Mouse (Mus musculus) erythroid progenitor cell, adult 5-6 weeks (primary cell): ENCODE results near the gene Pprc1. TPM values are rescaled to one million over a fixed set of nuclear protein-coding genes. Genes with fewer than 3 reads are reported as not detected.

Experiments
- ATAC-seq: replicated peaks from 2 replicates; pipeline ENCODE4 v1.8.0; 2016; ENCODE audit warnings: moderate number of reproducible peaks, mild to moderate bottlenecking, moderate TSS enrichment, inconsistent platforms; ENCODE audit not compliant: poor library complexity, low FRiP score, severe bottlenecking
- total RNA-seq, 2 experiments: library from RNA; stranded (forward) in 1 of 2; stranded (reverse) in 1 of 2; fragments of 150-400 nt in 1 of 2; fragments of 186-747, 209-891 nt in 1 of 2; gene quantifications; 2 replicates each; pipeline versions ENCODE4 v1.2.3 to v1.2.4; 2015 to 2017; ENCODE audit warnings: low replicate concordance in 2 of 2

Pprc1 gene
- total RNA-seq (2015; ENCODE audit: low replicate concordance) (69.2 and 76.8 TPM in 2 replicates), total RNA-seq (2017; ENCODE audit: low replicate concordance) (76.5 and 82.0 TPM in 2 replicates)

- no peak for ATAC-seq
These were observed at the start of gene Pprc1 for GRCm38 (mm10) chr19:46044271-46044992. Pprc1 (plus strand) TSS chr19:46044886.

- ATAC-seq, result no peak
These were observed 47.3 kb upstream of the Pprc1 start for GRCm38 (mm10) chr19:45997365-45997764.

GRCm38 (mm10) chr19:45997785-45998693 lies 46.6 kb upstream of the Pprc1 start, which contains the start of gene Armh3:
Armh3 (minus strand) TSS chr19:45998488.
- ATAC-seq, result peak; percentile 92

GRCm38 (mm10) chr19:45998694-45999217 lies 45.9 kb upstream of the Pprc1 start:
- no peak for ATAC-seq

GRCm38 (mm10) chr19:45999378-45999777 lies 45.3 kb upstream of the Pprc1 start:
- no peak for ATAC-seq

GRCm38 (mm10) chr19:46002279-46002678 lies 42.4 kb upstream of the Pprc1 start:
- no peak for ATAC-seq

GRCm38 (mm10) chr19:46003371-46004226 lies 41.1 kb upstream of the Pprc1 start, which contains the start of gene Hps6:
Hps6 (plus strand) TSS chr19:46003508.
- ATAC-seq, result peak; percentile 94

- ATAC-seq, result no peak
These were observed 39.7 kb upstream of the Pprc1 start for GRCm38 (mm10) chr19:46004814-46005466.

GRCm38 (mm10) chr19:46005680-46006079 lies 39.0 kb upstream of the Pprc1 start:
- ATAC-seq, result no peak

GRCm38 (mm10) chr19:46014572-46015178 lies 30.0 kb upstream of the Pprc1 start:
- ATAC-seq, result peak; percentile 92

DNA sequence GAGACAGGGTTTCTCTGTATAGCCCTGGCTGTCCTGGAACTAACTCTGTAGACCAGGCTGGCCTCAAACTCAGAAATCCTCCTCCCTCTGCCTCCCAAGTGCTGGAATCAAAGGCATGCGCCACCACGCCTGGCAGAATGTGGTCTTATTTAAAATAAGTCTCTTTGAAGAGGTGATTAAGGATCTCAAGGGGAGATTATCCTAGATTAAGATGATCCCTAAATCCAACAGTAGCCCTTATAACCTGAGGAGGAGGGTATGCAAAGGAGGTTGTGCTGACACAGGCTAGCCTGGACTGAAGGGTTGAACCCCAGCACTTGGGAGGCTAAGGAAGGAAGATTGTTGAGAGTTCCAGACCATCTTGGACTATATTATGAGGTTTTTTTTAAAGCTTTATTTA lies 28.7 kb upstream of the Pprc1 start:
- ATAC-seq, result no peak

DNA sequence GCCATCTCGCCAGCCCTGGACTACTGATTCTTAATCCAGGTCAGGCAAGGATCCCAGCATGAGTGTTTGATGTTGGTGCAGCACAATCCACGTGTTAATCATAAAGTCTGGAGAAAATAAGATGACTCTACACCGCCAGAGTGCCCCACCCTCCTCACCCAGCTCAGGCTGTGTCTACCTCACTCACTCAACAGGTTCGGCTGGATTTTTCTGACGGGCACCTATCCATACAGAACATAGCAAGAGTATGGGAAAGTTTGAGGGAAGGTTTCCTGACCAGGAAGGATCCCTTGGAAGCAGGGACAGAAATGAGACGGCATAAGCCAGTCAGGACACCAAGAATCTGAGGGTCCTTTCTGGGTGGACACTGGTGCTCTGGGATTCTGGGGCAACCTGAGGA lies 19.7 kb upstream of the Pprc1 start:
- ATAC-seq, result no peak

DNA sequence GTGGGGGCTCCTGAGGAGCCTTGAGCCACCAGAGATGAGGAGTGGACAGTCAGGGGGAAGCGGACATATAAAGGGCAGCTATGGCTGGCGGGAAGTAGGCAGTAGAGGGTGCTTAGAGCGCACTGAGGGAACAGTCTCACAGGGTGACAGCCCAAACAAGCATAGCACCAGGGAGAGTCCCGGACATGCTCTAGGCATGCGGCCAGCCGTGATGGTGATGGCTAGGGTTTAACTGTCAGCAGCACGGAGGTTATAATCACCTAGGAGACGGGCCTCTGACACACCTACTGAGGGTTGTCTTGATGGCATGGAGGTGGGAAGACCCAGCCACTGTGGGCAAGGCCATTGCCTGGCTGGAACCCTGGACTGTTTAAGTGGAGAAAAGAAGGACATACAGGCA lies 18.1 kb upstream of the Pprc1 start:
- ATAC-seq, result no peak

GRCm38 (mm10) chr19:46028747-46029320 lies 15.9 kb upstream of the Pprc1 start:
- ATAC-seq, result no peak

DNA sequence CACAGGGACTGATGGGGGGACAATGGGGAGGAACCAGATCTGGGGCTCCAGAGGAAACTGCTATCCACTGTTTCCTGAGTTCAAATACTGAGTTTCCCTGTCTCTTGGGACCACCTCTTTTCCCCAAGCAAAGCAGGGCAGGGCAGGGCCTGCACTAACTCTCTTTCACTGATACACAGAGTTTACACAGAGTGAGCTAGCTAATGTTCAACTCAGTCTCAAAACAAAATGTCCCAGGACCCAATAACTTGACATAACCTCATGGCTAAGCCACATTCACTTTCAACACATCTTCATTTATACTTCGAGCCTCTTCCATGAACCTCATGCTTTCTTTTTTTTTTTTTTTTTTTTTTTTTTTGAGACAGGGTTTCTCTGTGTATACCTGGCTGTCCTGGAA lies 15.0 kb upstream of the Pprc1 start:
- no peak for ATAC-seq

DNA sequence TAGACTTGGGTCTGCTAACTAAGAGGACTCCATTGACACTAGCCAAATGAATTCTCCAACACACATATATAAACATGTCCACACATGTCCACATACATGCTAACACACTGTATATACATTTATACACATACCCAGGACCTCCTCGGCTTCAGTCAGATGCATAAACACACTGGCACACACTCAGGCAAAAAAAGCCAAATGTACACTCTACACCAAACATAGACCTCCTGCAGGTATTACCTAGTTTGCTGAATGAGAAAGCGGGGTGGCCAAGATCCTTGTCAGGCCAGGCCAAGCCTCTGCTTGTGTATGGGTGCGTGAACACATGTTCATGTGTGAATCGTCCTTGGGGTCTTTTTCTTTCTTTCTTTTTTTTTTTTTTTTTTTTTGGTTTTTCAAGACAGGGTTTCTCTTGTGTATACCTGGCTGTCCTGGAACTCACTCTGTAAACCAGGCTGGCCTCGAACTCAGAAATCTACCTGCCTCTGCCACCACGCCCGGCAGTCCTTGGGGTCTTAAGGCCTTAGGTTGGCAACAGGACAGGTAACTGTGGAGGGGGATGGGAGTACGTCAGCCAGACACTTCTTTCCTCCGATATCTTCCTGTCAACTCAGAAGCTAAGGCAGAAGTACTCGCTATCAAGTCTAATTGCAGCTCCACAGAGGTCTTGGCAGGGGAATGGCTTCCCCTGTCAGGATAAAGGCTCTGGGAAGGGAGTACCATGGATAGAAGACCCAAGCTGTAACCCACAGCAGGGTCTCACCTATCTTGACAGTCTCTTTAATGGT lies 14.3 kb upstream of the Pprc1 start:
- no peak for ATAC-seq

GRCm38 (mm10) chr19:46031689-46032432 lies 12.8 kb upstream of the Pprc1 start:
- no peak for ATAC-seq
